Mouse (Mus musculus) heart, adult 2 months (tissue): Measurements from ENCODE around the gene Tshz2.

Experiments used
- CTCF ChIP-seq: fragments of 200-600 bp; IDR thresholded peaks from 2 replicates; pipeline ENCODE4 v1.8.1; 2022; ENCODE audit warnings: antibody characterized with exemption, mild to moderate bottlenecking, moderate library complexity
- EP300 ChIP-seq: fragments of 200-500 bp; IDR thresholded peaks from 2 replicates; pipeline ENCODE4 v1.6.1; 2011; ENCODE audit warnings: low read depth, low read length, control low read depth; ENCODE audit not compliant: insufficient read depth

DNA sequence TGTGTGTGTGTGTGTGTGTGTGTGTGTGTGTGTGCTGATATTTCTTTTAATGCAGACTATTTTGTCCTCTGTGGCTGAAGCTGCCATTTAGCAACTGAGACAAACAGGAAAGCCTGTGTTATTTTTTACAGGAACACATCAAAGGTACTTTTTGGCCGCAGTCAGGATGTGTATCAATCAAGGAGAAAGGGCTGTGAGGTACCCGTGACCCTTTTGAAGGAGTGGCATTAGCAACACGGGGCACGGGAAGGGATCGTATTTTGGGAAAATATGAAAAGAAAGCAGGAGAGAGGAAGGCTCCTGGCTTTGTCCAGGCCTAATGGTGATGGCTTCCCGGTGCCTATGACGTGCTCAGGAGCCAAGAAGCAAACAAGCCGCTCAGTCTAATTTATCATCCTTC is 31.0 kb downstream of the Tshz2 start:
- TF ChIP-seq EP300 = no peak
- TF ChIP-seq CTCF = no peak
